Mouse (Mus musculus) liver, postnatal 0 days (tissue): ENCODE data around the gene Mllt6. TPM values are rescaled to one million over a fixed set of nuclear protein-coding genes. Genes with fewer than 3 reads are reported as not detected.

Source experiments
- ATAC-seq: fragments of 200-750 bp; cut with Nextera tagmentation; 2 replicates; pipeline ENCODE4 v1.8.0; 2017; ENCODE audit warnings: mild to moderate bottlenecking, moderate library complexity
- DNase-seq: peaks from one replicate; pipeline ENCODE4 v3.0.0-alpha.2; 2016
- H3K27ac ChIP-seq: fragments of 300-500 bp; sonication (generic); 2 replicates; pipeline ENCODE4 v1.5.1; 2014; ENCODE audit warnings: antibody characterized with exemption, moderate library complexity, mild to moderate bottlenecking, low read depth
- H3K27me3 ChIP-seq: fragments of 300-500 bp; sonication (generic); 2 replicates; pipeline ENCODE4 v1.6.1; 2014; ENCODE audit warnings: low read length, control low read depth, mixed read lengths; ENCODE audit not compliant: insufficient read depth
- H3K36me3 ChIP-seq: fragments of 300-500 bp; sonication (generic); replicated peaks from 2 replicates; pipeline ENCODE4 v1.6.1; 2014; ENCODE audit warnings: mild to moderate bottlenecking, control low read depth, low read length, moderate library complexity, mixed read lengths; ENCODE audit not compliant: insufficient read depth
- H3K4me1 ChIP-seq: fragments of 300-500 bp; sonication (generic); 2 replicates; pipeline ENCODE4 v1.6.1; 2014; ENCODE audit warnings: antibody characterized with exemption, mild to moderate bottlenecking, control low read depth; ENCODE audit not compliant: insufficient read depth
- H3K4me2 ChIP-seq: fragments of 300-500 bp; sonication (generic); 2 replicates; pipeline ENCODE4 v1.6.1; 2014; ENCODE audit warnings: low read depth, mild to moderate bottlenecking, low read length, moderate library complexity, mixed read lengths
- H3K4me3 ChIP-seq: fragments of 300-500 bp; sonication (generic); 2 replicates; pipeline ENCODE4 v1.5.1; 2014; ENCODE audit warnings: low read depth, low read length
- H3K9ac ChIP-seq: fragments of 300-500 bp; sonication (generic); replicated peaks from 2 replicates; pipeline ENCODE4 v1.6.1; 2014; ENCODE audit warnings: mild to moderate bottlenecking, moderate library complexity
- H3K9me3 ChIP-seq: fragments of 300-500 bp; sonication (generic); 2 replicates; pipeline ENCODE4 v1.6.1; 2016; ENCODE audit warnings: mild to moderate bottlenecking, control low read depth, low read length, mixed read lengths
- CTCF ChIP-seq: sonication (generic); IDR thresholded peaks from 2 replicates; pipeline ENCODE4 v1.5.1; 2016; ENCODE audit warnings: antibody characterized with exemption, low read depth
- EP300 ChIP-seq: IDR thresholded peaks from 2 replicates; pipeline ENCODE4 v1.6.1; 2016; ENCODE audit warnings: antibody characterized with exemption, low read depth, mild to moderate bottlenecking
- WGBS: fragments of 180-500 bp; shearing (Covaris S2); extraction: QIAGEN DNeasy Blood & Tissue Kit; methylation state at CpG from one replicate; pipeline ENCODE4 v1.1.7; 2014; ENCODE audit not compliant: insufficient replicate concordance; 5-methylcytosine and 5-hydroxymethylcytosine counted together
- polyA plus RNA-seq: library from polyadenylated mRNA; unstranded; fragments of >200 nt; fragmentation: Nextera tagmentation; extraction: Ambion mirVana; gene quantifications from 2 replicates; pipeline ENCODE4 v1.2.1, GENCODE M21; 2015

Mllt6 gene
- polyA plus RNA-seq, 1 experiment from 2014 or later: 0.32 TPM

DNA sequence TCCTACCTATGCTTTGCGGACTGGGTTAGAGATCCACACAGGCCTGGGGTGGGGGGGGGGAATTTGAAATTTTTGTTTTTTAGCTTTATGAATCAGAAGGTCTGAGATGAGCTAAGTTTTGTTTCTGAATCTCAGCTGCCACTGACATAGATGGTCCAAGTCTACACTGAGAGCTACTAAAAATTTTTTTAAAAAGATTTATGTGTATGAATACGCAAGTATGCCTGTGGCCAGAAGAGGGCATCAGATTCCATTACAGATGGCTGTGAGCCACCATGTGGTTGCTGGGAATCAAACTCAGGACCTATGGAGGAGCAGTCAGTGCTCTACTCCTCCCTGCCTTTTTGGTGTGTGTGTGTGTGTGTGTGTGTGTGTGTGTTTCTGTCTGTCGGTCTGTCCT lies 51.1 kb downstream of the Mllt6 start:
- WGBS: 91% methylated on average over 3 of the region's 3 CpGs
- DNase-seq (no peak), ATAC-seq (0 out of 2 replicates have a peak, but pooled peaks have one; percentile 23)
- Histone ChIP-seq H3K4me3 (no peak overlapping the region), H3K9ac (no peak overlapping the region), H3K9me3 (no peaks in the 10 kb centered on the region), H3K27ac (peak overlapping the region; percentile 51), H3K4me2 (no peak overlapping the region), H3K36me3 (peaks cover 36% of the 10 kb centered on the region), H3K4me1 (peaks cover 7% of the 10 kb centered on the region; the same call in 1 of the 2 replicates), H3K27me3 (no peaks in the 10 kb centered on the region)
- TF ChIP-seq CTCF (peak; percentile 47), EP300 (no peak)

DNA sequence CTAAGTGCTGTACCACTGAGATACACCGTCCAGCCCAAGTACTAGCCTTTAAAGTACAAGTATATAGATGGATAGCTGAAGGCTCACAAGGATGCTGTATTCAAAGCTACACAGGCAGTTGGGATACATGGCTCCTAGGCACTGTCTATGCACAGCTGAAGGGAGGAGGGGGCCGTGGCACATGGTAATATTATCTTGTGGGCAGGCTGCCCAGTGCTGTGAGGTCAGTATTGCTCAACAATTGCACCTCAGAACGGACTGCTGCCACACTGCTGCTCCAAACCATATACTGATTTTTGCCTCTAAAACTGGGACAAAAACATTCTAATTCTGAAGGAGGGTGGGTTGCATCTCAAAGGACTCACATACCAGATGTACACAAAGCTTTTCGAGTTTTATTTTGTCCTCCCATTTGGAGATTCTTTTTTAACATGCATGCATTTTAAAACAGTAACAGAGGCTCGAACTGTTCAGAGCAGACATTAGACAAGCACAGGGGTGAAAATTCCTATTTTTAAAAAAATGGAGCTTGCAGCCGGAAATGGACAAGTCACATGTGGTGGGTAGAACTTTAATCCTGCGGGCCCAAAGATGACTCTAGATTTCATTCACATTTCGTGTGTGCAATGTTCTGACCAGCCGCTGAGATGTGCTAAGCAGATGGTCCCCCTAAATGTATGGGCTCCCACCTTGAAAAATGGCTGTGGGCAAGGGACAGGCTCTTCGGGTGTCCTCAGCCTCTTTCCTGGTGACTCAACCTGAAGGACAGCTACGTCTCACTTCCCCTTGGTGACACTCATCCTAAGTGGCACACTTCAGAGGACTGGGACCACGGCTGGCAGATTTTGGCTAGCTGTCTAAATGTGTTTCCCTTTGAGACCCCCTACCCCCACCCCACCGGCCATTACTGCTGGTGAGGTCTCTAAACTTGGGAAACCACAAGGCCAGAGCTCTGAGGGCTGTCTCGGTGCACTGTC lies 51.9 kb downstream of the Mllt6 start:
- H3K4me2 ChIP-seq: no peak overlapping the region
- peak; percentile 76 for ATAC-seq
- no peaks in the 10 kb centered on the region for H3K9me3 ChIP-seq
- peak overlapping the region; percentile 51; the same call in 1 of the 2 replicates for H3K27ac ChIP-seq
- no peak overlapping the region for H3K9ac ChIP-seq
- H3K36me3 ChIP-seq: peaks cover 43% of the 10 kb centered on the region
- no peak overlapping the region for H3K4me3 ChIP-seq
- H3K4me1 ChIP-seq: peaks cover 9% of the 10 kb centered on the region; the same call in 1 of the 2 replicates
- no peaks in the 10 kb centered on the region for H3K27me3 ChIP-seq
- peak; percentile 69 for DNase-seq
- whole genome bisulfite sequencing: 68% methylated on average over 14 of the region's 14 CpGs
- TF ChIP-seq EP300 (no peak), CTCF (no peak)

DNA sequence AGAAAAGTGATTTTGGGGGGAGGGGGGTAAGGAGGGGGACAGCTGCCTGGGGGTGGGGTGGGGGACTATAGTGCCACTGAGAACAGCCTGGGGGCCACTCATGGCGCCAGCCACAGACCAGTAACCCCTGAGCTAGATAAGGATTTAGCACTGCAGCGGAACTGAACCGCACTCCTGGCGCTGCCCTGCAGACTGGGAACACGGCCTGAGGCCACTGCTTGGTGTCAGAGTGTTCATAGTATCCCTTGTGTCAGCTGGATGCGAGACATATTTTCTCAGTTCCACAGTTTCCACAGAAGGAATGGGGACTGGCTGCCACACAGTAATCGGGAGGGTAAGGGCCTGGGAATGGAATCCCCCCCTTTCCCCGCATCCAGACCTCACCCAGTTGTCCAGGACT lies 52.8 kb downstream of the Mllt6 start:
- H3K4me1 ChIP-seq: peaks cover 9% of the 10 kb centered on the region; the same call in 1 of the 2 replicates
- no peak for DNase-seq
- WGBS: 85% methylated on average over 8 of the region's 8 CpGs
- H3K9ac ChIP-seq: no peak overlapping the region
- TF ChIP-seq CTCF (no peak), EP300 (no peak)
- H3K4me2 ChIP-seq: no peak overlapping the region
- H3K27me3 ChIP-seq: no peaks in the 10 kb centered on the region
- no peak overlapping the region; the same call in 1 of the 2 replicates for H3K27ac ChIP-seq
- ATAC-seq: no peak
- H3K4me3 ChIP-seq: no peak overlapping the region
- peaks cover 49% of the 10 kb centered on the region for H3K36me3 ChIP-seq
- no peaks in the 10 kb centered on the region for H3K9me3 ChIP-seq

DNA sequence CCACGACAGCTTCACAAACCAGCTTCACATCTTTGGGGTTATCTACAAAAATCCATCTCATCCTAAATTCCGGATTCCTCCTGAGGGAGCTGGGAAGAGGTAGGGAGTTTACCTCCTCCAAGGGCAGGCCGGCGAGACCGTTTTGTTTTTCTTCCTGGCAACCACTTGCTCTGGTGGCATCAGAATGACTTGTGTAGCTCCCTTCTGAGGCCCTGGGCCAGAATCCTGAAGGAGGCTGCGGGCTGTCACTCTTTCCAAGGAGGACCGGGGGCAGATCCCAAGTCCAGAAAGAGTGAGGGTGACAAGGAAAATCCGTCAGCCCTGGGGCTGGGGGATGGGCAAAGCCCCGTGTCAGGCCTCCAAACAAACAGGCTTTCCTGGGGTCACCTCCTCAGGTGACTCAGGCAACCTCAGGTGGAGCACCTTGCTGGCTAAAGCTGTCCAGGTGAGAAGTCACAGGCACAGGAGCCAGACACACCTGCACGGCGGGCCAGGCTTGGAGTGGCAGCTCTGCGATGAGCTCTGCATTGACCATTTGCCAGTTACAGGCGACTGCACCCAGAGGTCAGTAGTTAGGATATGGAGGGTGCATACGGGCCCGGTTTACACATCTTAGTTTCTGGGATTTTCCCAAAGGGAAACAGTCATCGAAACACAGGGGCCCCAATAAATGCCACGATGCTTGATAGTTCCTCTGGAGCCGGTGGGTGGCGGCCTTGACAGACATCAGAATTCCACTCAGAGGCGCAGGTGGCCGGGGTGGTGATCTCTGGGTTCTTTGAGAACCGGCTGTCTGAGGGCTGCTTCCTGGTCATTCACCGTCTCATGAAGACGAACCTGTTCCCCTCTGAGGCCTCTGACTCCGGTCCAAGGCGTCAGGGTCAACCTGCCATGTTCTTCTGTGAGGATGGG lies 54.4 kb downstream of the Mllt6 start:
- no peak overlapping the region for H3K4me2 ChIP-seq
- peak overlapping the region; percentile 81 for H3K27ac ChIP-seq
- no peak overlapping the region for H3K9ac ChIP-seq
- WGBS: 76% methylated on average over 26 of the region's 26 CpGs
- ATAC-seq (no peak), DNase-seq (no peak)
- peaks cover 49% of the 10 kb centered on the region for H3K36me3 ChIP-seq
- TF ChIP-seq CTCF (no peak), EP300 (no peak)
- H3K4me3 ChIP-seq: no peak overlapping the region
- H3K9me3 ChIP-seq: 0 out of 2 replicates have a peak, but pooled peaks cover 2% of the 10 kb centered on the region
- H3K4me1 ChIP-seq: peaks cover 9% of the 10 kb centered on the region; the same call in 1 of the 2 replicates
- no peaks in the 10 kb centered on the region for H3K27me3 ChIP-seq

DNA sequence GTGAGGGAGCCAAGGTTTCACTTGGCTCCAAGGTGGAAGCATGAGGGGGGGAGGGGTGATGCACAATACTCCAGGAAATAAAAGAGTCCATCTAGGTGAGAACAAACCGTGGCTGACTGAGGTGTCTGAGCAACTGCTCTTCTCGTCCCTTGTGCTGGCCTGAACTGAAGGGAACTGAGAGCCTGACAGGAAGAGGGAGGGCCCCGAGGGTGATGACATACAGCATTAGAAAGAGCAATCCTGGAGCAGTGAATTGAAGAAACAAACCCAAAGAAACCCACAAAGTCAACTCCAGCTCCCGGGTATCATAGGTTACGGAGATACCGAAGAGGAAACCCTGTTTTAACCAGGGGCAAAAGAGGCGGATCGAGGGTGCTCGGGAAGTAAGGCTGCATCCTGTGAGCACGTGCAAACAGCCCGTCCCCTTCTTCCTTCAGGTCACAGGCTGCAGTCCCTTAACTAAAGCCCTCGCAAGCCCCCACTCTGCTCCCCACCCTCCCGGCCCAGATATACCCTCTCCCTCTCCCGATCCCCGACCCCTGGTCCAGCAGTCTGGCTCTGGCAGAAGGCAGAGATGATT lies 55.2 kb downstream of the Mllt6 start:
- Histone ChIP-seq H3K36me3 (peaks cover 45% of the 10 kb centered on the region), H3K27me3 (no peaks in the 10 kb centered on the region), H3K4me2 (no peak overlapping the region), H3K27ac (peak overlapping the region; percentile 81), H3K9ac (no peak overlapping the region), H3K9me3 (0 out of 2 replicates have a peak, but pooled peaks cover 2% of the 10 kb centered on the region), H3K4me3 (no peak overlapping the region), H3K4me1 (peaks cover 9% of the 10 kb centered on the region; the same call in 1 of the 2 replicates)
- ATAC-seq (peak; percentile 20), DNase-seq (peak; percentile 53)
- WGBS: 44% methylated on average over 15 of the region's 15 CpGs
- TF ChIP-seq EP300 (no peak), CTCF (no peak)

DNA sequence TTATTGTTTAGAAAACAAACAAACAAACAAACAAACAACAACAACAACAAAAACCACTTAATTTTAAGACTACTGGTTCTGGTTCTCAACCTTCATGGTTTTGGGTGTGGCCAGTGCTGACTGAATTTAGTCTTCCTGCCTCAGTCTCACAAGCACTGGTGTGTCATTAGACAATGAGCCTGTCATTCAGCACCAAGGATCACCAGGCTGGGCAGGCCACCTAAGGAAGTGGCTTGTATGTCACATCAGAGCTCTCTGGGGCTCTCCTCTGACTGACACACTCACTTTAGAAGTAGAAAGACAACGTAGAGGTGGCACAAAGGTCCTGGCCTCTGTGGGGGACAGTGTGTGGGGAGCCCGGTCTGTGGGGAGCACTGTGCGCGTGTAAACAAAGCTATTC lies 55.8 kb downstream of the Mllt6 start:
- Histone ChIP-seq H3K27ac (peak overlapping the region; percentile 81), H3K4me3 (no peak overlapping the region), H3K27me3 (no peaks in the 10 kb centered on the region), H3K4me1 (peaks cover 9% of the 10 kb centered on the region; the same call in 1 of the 2 replicates), H3K36me3 (peaks cover 43% of the 10 kb centered on the region), H3K9me3 (0 out of 2 replicates have a peak, but pooled peaks cover 2% of the 10 kb centered on the region), H3K4me2 (no peak overlapping the region), H3K9ac (no peak overlapping the region)
- TF ChIP-seq CTCF: no peak
- TF ChIP-seq EP300: no peak
- 64% methylated on average over 4 of the region's 4 CpGs for WGBS
- ATAC-seq: no peak
- DNase-seq: no peak
